7 mouse cellular contexts compared by ENCODE assay signal in the genomic region with DNA sequence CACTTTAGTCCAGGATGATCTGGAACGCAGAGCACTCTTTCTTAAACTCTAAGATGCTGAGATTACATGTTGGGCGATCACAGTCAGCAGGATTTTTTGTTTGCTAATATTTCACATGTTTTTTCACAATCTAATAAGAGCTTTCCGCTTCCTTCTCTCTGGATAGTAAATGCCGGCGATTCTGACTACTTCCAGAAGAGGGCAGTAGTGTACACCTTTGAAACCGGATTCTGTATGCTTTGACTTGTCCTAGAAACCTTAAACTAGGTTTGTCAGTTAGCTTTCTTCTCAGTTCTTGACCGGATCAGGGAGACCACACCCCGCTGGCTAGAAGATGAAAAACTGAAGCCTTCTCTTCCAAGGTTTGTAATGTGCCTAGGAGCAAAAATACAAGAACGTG. TPM values are rescaled to one million over a fixed set of nuclear protein-coding genes. Genes with fewer than 3 reads are reported as not detected.
DNase-seq lines count a peak whose midpoint lies in the region; ATAC-seq and TF ChIP-seq lines count a peak whose summit lies in the region.

No protein-coding gene starts in this region.

- no peak overlapping the region for H3K4me2 ChIP-seq in midbrain, embryonic 14.5 days (ENCODE audit: low read length)
- H3K4me2 ChIP-seq in midbrain, embryonic 16.5 days (ENCODE audit: low read length): no peak overlapping the region

- no peak overlapping the region for H3K4me3 ChIP-seq in midbrain, embryonic 14.5 days (replicated peaks; ENCODE audit: low read depth, low read length)
- H3K4me3 ChIP-seq in midbrain, embryonic 16.5 days (ENCODE audit: low read depth, low read length): no peak overlapping the region
- no peak overlapping the region for H3K4me3 ChIP-seq in liver, adult 2 months (ENCODE audit: insufficient read depth, low read depth, low read length)

- H3K9ac ChIP-seq in midbrain, embryonic 14.5 days (replicated peaks; ENCODE audit: low read length): no peak overlapping the region
- H3K9ac ChIP-seq in midbrain, embryonic 16.5 days (ENCODE audit: low read depth, low read length): no peak overlapping the region
- H3K9ac ChIP-seq in liver, adult 2 months (ENCODE audit: low read depth, low read length): no peak overlapping the region

- CTCF ChIA-PET in Patski (lab: Charles Lee): interaction anchor here (0.8 to 1.6 kb wide), 8 partner anchors 11 to 557 kb away, joined by 3 to 19 read pairs (median 4); a partner anchor contains a TSS

- peak; percentile 89 for DNase-seq in midbrain, embryonic 14.5 days
- DNase-seq in Patski (ENCODE audit: low read depth, low spot score): no peak
- DNase-seq in cerebellum, postnatal 10 days: peak; percentile 73 to 80
- DNase-seq in induced T-regulatory cell, adult 2 months (ENCODE audit: low read depth): peak; percentile 88
- peak; percentile 59 for DNase-seq in liver, adult 2 months (ENCODE audit: extremely low read depth, low read depth, low spot score)
- peak; percentile 51 to 76 for DNase-seq in right cerebral cortex, postnatal 10 days (ENCODE audit: low spot score in 2 of 2)

- no peaks in the 10 kb centered on the region for H3K36me3 ChIP-seq in midbrain, embryonic 14.5 days (ENCODE audit: control insufficient read depth, insufficient read depth, low read length)
- H3K36me3 ChIP-seq in midbrain, embryonic 16.5 days (ENCODE audit: control insufficient read depth, insufficient read depth, low read length): no peaks in the 10 kb centered on the region
- no peaks in the 10 kb centered on the region for H3K36me3 ChIP-seq in liver, adult 2 months (ENCODE audit: control insufficient read depth, insufficient read depth, low read length)

- H3K79me2 ChIP-seq in liver, adult 2 months (ENCODE audit: control insufficient read depth, insufficient read depth, low read length): no peaks in the 10 kb centered on the region

- POLR2A ChIA-PET in Patski (lab: Charles Lee): no interaction called here

- in situ Hi-C loops in Patski (cut with MboI; ENCODE audit: low pct_unique_long_range_greater_than_20kb): loop anchor here (25.0 kb wide), 1 partner anchor 697 kb away; no protein-coding TSS in a partner anchor

- no peak for TF ChIP-seq POLR2A in liver, adult 2 months (IDR thresholded peaks at IDR 0.05; ENCODE audit: extremely low read depth, insufficient read depth, low read length)

- H3K4me1 ChIP-seq in midbrain, embryonic 14.5 days (ENCODE audit: control insufficient read depth, insufficient read depth, low read length): no peaks in the 10 kb centered on the region
- no peaks in the 10 kb centered on the region for H3K4me1 ChIP-seq in midbrain, embryonic 16.5 days (ENCODE audit: control insufficient read depth, insufficient read depth, low read length)
- no peaks in the 10 kb centered on the region for H3K4me1 ChIP-seq in liver, adult 2 months (ENCODE audit: control insufficient read depth, insufficient read depth, low read length)

- no peak overlapping the region for H3K27ac ChIP-seq in midbrain, embryonic 14.5 days (replicated peaks; ENCODE audit: low read depth, low read length)
- no peak overlapping the region for H3K27ac ChIP-seq in midbrain, embryonic 16.5 days (ENCODE audit: low read length)
- no peak overlapping the region for H3K27ac ChIP-seq in liver, adult 2 months (replicated peaks; ENCODE audit: insufficient read depth, low read depth, low read length)

- ATAC-seq in midbrain, embryonic 14.5 days (ENCODE audit: low FRiP score, low TSS enrichment): no peak
- no peak for ATAC-seq in midbrain, embryonic 16.5 days
- ATAC-seq in Patski: no peak

- H3K27me3 ChIP-seq in midbrain, embryonic 14.5 days (ENCODE audit: control insufficient read depth, insufficient read depth, low read length): no peaks in the 10 kb centered on the region
- no peaks in the 10 kb centered on the region for H3K27me3 ChIP-seq in midbrain, embryonic 16.5 days (ENCODE audit: control insufficient read depth, insufficient read depth, low read depth, low read length)
- no peaks in the 10 kb centered on the region for H3K27me3 ChIP-seq in Patski
- no peaks in the 10 kb centered on the region for H3K27me3 ChIP-seq in liver, adult 2 months (ENCODE audit: control insufficient read depth, insufficient read depth, low read length)

- peak; percentile 68 for TF ChIP-seq CTCF in Patski (IDR thresholded peaks at IDR 0.05)
- no peak for TF ChIP-seq CTCF in liver, adult 2 months (IDR thresholded peaks at IDR 0.05; ENCODE audit: low read depth, low read length)

- no peaks in the 10 kb centered on the region for H3K9me3 ChIP-seq in midbrain, embryonic 14.5 days (ENCODE audit: control insufficient read depth, low read length)
- no peaks in the 10 kb centered on the region for H3K9me3 ChIP-seq in midbrain, embryonic 16.5 days (replicated peaks; ENCODE audit: control insufficient read depth, low read length, poor library complexity, severe bottlenecking)

- WGBS in midbrain, embryonic 14.5 days: 14% methylated on average over 9 of the region's 9 CpGs
- WGBS in midbrain, embryonic 16.5 days: 11% methylated on average over 9 of the region's 9 CpGs
- WGBS in liver, adult 2 months: 11% methylated on average over 9 of the region's 9 CpGs

RNA-seq across cellular contexts. Expression of a gene that starts 11.6 kb away (rescaled TPM):
- polyA plus RNA-seq in midbrain, embryonic 14.5 days (2014; fragmentation: Nextera tagmentation; extraction: Ambion mirVana): 0.16 TPM in 1 of 2 replicates, not detected in the other
- 0.18 and 0.37 TPM in 2 replicates for polyA plus RNA-seq in midbrain, embryonic 16.5 days (2015; fragmentation: Nextera tagmentation; extraction: Ambion mirVana)
- polyA plus RNA-seq in Patski (2021): not detected
- total RNA-seq in liver, adult 2 months (2014; rRNA removed): 18.9 and 24.4 TPM in 2 replicates
- polyA plus RNA-seq in liver, adult 2 months (2012; rRNA removed): 23.1 and 23.3 TPM in 2 replicates

RNA-seq across cellular contexts. Expression of a gene that starts 50.0 kb away (rescaled TPM):
- polyA plus RNA-seq in midbrain, embryonic 14.5 days (2014; fragmentation: Nextera tagmentation; extraction: Ambion mirVana): 6.8 and 8.7 TPM in 2 replicates
- 10.4 and 13.4 TPM in 2 replicates for polyA plus RNA-seq in midbrain, embryonic 16.5 days (2015; fragmentation: Nextera tagmentation; extraction: Ambion mirVana)
- polyA plus RNA-seq in Patski (2021): 0.13 TPM
- 5.3 and 5.9 TPM in 2 replicates for total RNA-seq in liver, adult 2 months (2014; rRNA removed)
- 1.3 and 1.5 TPM in 2 replicates for polyA plus RNA-seq in liver, adult 2 months (2012; rRNA removed)

Comparison
In these comparisons a context has a peak if more than half of its experiments do, and no peak if none do; other contexts are left out.
1. RNA of a gene that starts 11.6 kb away (polyA plus RNA-seq): 23.1 to 23.3 TPM in liver, adult 2 months; 0.18 to 0.37 TPM in midbrain, embryonic 16.5 days, 0.16 TPM in midbrain, embryonic 14.5 days and not detected in Patski (single experiment); every median in the first group is over 10 times any median in the second.